ENCODE assay signal across 9 mouse cellular contexts in the genomic region with DNA sequence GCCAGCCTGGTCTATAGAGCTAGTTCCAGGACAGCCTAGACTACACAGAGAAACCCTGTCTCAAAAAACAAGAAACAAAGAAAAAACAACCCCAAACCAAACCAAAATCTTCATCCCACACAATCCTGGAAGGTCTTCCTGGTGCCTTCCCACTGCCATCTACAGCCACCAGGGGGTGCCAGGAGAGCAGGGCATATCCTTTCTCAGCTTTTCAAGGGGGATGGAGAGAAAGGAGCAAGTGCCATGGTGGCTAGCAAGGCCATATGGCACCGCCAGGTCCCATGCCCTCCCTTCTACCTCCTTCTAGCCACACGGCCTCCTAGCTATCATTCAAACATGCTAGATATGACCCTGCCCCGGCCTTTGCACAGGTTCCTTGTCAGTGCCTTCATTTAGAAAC. TPM values are rescaled to one million over a fixed set of nuclear protein-coding genes. Genes with fewer than 3 reads are reported as not detected.
DNase-seq lines count a peak whose midpoint lies in the region; ATAC-seq lines count a peak whose summit lies in the region.
"Had no signal": no experiment of that assay in that cellular context is flagged by ENCODE, and none has a peak within 500 bp of the region (broad histone marks: within the 10 kb centered on the region; RNA-seq: fewer than 3 reads in every experiment).

No protein-coding gene starts in this region.

- ATAC-seq in megakaryocyte-erythroid progenitor cell, adult 5-6 weeks (replicated peaks; ENCODE audit: low FRiP score, low TSS enrichment, poor library complexity, severe bottlenecking), result no peak; the same call in 1 of the 2 replicates

- intact Hi-C loops in heart, postnatal 25 days (cut with DNase I), result no loop called here
- intact Hi-C loops in heart, postnatal 36 days (cut with DNase I), result loop anchor here (1.0 to 5.0 kb wide), 2 partner anchors 77 to 91 kb away; a partner anchor contains a TSS

- DNase-seq in heart, adult 11 months, result peak; percentile 92
- no peak for DNase-seq in heart, postnatal 25 days (ENCODE audit: low spot score)
- DNase-seq in ovary, postnatal 36 days (ENCODE audit: low spot score), result peak; percentile 55
- DNase-seq in ovary, postnatal 10 days (ENCODE audit: low spot score), result no peak
- peak; percentile 35 for DNase-seq in c-Kit-negative CD71-positive TER-119-positive erythroid progenitor cells, embryonic 14.5 days (ENCODE audit: low read depth, low spot score)
- peak; percentile 45 to 72 for DNase-seq in heart, postnatal 36 days
- DNase-seq in natural killer cell, adult 2 months (ENCODE audit: low spot score in 2 of 2), result peak; percentile 20 to 56

RNA-seq across cellular contexts. Expression of a gene that starts 4.6 kb away (rescaled TPM):
- total RNA-seq in heart, postnatal 25 days (2021), result not detected
- not detected for total RNA-seq in heart, postnatal 36 days (2021)
- total RNA-seq in megakaryocyte-erythroid progenitor cell, adult 5-6 weeks (2014; fragmentation: Nextera tagmentation), result not detected in 2 replicates
- not detected in 2 replicates for total RNA-seq in megakaryocyte-erythroid progenitor cell, adult 5-6 weeks (2017)
- total RNA-seq: neutrophil, adult 5-6 weeks had no signal

RNA-seq across cellular contexts. Expression of a gene that starts 4.7 kb away (rescaled TPM):
- 1 to 10 TPM; 4.0 to 4.3 TPM for total RNA-seq in heart, postnatal 25 days (2021)
- 1 to 10 TPM; 4.4 to 5.2 TPM for total RNA-seq in heart, postnatal 36 days (2021)
- total RNA-seq in megakaryocyte-erythroid progenitor cell, adult 5-6 weeks (2014; fragmentation: Nextera tagmentation), result 10.0 and 11.0 TPM in 2 replicates
- 4.2 and 9.0 TPM in 2 replicates for total RNA-seq in megakaryocyte-erythroid progenitor cell, adult 5-6 weeks (2017)

RNA-seq across cellular contexts. Expression of a gene that starts 14.6 kb away (rescaled TPM):
- total RNA-seq in heart, postnatal 25 days (2021), result under 1 TPM; 0.21 to 0.50 TPM
- total RNA-seq in heart, postnatal 36 days (2021), result under 1 TPM; 0.05 to 0.11 TPM
- not detected in 2 replicates for total RNA-seq in megakaryocyte-erythroid progenitor cell, adult 5-6 weeks (2014; fragmentation: Nextera tagmentation)
- not detected in 2 replicates for total RNA-seq in megakaryocyte-erythroid progenitor cell, adult 5-6 weeks (2017)
- total RNA-seq: neutrophil, adult 5-6 weeks had no signal

RNA-seq across cellular contexts. Expression of a gene that starts 18.8 kb away (rescaled TPM):
- 100 to 1,000 TPM; 103 TPM for total RNA-seq in heart, postnatal 25 days (2021)
- 100 to 1,000 TPM; 103 to 106 TPM for total RNA-seq in heart, postnatal 36 days (2021)
- total RNA-seq in megakaryocyte-erythroid progenitor cell, adult 5-6 weeks (2014; fragmentation: Nextera tagmentation), result 35.7 and 37.0 TPM in 2 replicates
- 18.6 and 36.6 TPM in 2 replicates for total RNA-seq in megakaryocyte-erythroid progenitor cell, adult 5-6 weeks (2017)

RNA-seq across cellular contexts. Expression of a gene that starts 32.6 kb away (rescaled TPM):
- total RNA-seq in heart, postnatal 25 days (2021), result 10 to 100 TPM in 1 of 2 experiments, 1 to 10 TPM in 1; 7.6 to 10.4 TPM
- 1 to 10 TPM; 7.3 to 8.8 TPM for total RNA-seq in heart, postnatal 36 days (2021)
- not detected in 2 replicates for total RNA-seq in megakaryocyte-erythroid progenitor cell, adult 5-6 weeks (2014; fragmentation: Nextera tagmentation)
- total RNA-seq in megakaryocyte-erythroid progenitor cell, adult 5-6 weeks (2017), result 0.19 TPM in 1 of 2 replicates, not detected in the other
- total RNA-seq: neutrophil, adult 5-6 weeks had no signal

Comparison
In these comparisons a context has a peak if more than half of its experiments do, and no peak if none do; other contexts are left out.
1. DNase-seq: peak in heart, adult 11 months (single experiment), ovary, postnatal 36 days (single experiment), c-Kit-negative CD71-positive TER-119-positive erythroid progenitor cells, embryonic 14.5 days (single experiment), heart, postnatal 36 days (2 of 2) and natural killer cell, adult 2 months (2 of 2); none in heart, postnatal 25 days (single experiment) and ovary, postnatal 10 days (single experiment).